Mouse (Mus musculus) forebrain, embryonic 15.5 days (tissue): ENCODE results near the gene Olfr961. TPM values are rescaled to one million over a fixed set of nuclear protein-coding genes. Genes with fewer than 3 reads are reported as not detected.

Experiments used
- ATAC-seq: fragments of 200-750 bp; cut with Nextera tagmentation; replicated peaks from 2 replicates; pipeline ENCODE4 v1.8.0; 2017; ENCODE audit warnings: mild to moderate bottlenecking, moderate TSS enrichment, moderate library complexity
- H3K27ac ChIP-seq: fragments of 300-500 bp; sonication (generic); replicated peaks from 2 replicates; pipeline ENCODE4 v1.5.1; 2015; ENCODE audit warnings: mild to moderate bottlenecking, inconsistent platforms
- H3K27me3 ChIP-seq: fragments of 300-500 bp; sonication (generic); 2 replicates; pipeline ENCODE4 v1.6.1; 2015; ENCODE audit warnings: inconsistent platforms
- H3K36me3 ChIP-seq: fragments of 300-500 bp; sonication (generic); 2 replicates; pipeline ENCODE4 v1.6.1; 2015; ENCODE audit warnings: mild to moderate bottlenecking, inconsistent platforms
- H3K4me1 ChIP-seq: fragments of 300-500 bp; sonication (generic); 2 replicates; pipeline ENCODE4 v1.6.1; 2015; ENCODE audit warnings: inconsistent platforms
- H3K4me2 ChIP-seq: fragments of 300-500 bp; sonication (generic); replicated peaks from 2 replicates; pipeline ENCODE4 v1.6.1; 2015; ENCODE audit warnings: mild to moderate bottlenecking, inconsistent platforms
- H3K4me3 ChIP-seq: fragments of 300-500 bp; sonication (generic); 2 replicates; pipeline ENCODE4 v1.5.1; 2015; ENCODE audit warnings: mild to moderate bottlenecking, inconsistent platforms
- H3K9ac ChIP-seq: fragments of 300-500 bp; sonication (generic); replicated peaks from 2 replicates; pipeline ENCODE4 v1.6.1; 2015; ENCODE audit warnings: mild to moderate bottlenecking, inconsistent platforms
- H3K9me3 ChIP-seq: fragments of 300-500 bp; sonication (generic); 2 replicates; pipeline ENCODE4 v1.6.1; 2016; ENCODE audit warnings: inconsistent platforms
- WGBS: fragments of 180-500 bp; shearing (Covaris S2); methylation state at CpG from one replicate; pipeline ENCODE4 v1.1.7; 2015; ENCODE audit warnings: mixed read lengths; 5-methylcytosine and 5-hydroxymethylcytosine counted together
- polyA plus RNA-seq: library from polyadenylated mRNA; unstranded; fragments of >200 nt; fragmentation: Nextera tagmentation; extraction: Ambion mirVana; gene quantifications from 2 replicates; pipeline ENCODE4 v1.2.1, GENCODE M21; 2015

Gene Olfr961
- polyA plus RNA-seq, 1 experiment from 2014 or later, result not detected

- 90% methylated on average over 4 of the region's 4 CpGs for WGBS
Measured at GRCm38 (mm10) chr9:39647382-39647781, 2.5 kb downstream of the Olfr961 start.

DNA sequence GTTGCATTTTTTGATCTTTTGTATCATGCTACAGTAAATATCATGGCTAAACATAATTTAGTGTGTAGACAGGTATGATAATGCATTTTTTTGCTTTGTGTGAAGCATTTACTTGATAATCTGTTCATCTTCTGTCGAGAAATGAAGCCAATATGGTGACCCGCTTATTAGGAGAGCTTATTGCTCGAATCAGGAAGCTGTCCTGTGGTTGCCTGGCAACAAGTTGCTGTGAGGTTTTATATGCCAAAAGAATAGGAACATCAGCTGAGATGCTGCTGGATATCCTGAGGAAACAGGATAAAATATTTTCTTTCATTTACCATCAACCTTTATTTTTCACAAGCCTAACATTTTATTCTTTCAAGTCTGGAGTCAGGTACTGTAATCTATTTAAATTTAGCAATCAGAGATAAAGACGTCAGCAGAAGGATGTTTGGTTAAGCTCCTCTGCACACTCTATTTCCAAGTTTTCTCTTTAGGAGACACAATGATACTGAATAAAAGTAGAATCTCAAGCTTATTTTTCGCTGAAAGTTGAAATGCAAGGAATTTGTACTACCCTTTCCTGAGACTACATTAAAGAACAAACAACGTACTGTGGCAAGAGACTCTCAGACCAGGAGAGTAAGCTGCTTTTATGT lies 10.0 kb downstream of the Olfr961 start:
- Histone ChIP-seq H3K27ac (no peak overlapping the region), H3K4me2 (no peak overlapping the region), H3K4me1 (no peaks in the 10 kb centered on the region), H3K9ac (no peak overlapping the region), H3K36me3 (no peaks in the 10 kb centered on the region), H3K27me3 (no peaks in the 10 kb centered on the region), H3K4me3 (no peak overlapping the region), H3K9me3 (no peaks in the 10 kb centered on the region)
- 68% methylated on average over 6 of the region's 6 CpGs for WGBS
- ATAC-seq, result no peak

More at GRCm38 (mm10) chr9:39647382-39647781, 2.5 kb downstream of the Olfr961 start:
- H3K4me3 ChIP-seq, result no peak overlapping the region
- ATAC-seq, result no peak
- no peaks in the 10 kb centered on the region for H3K4me1 ChIP-seq
- H3K27me3 ChIP-seq, result no peaks in the 10 kb centered on the region
- H3K27ac ChIP-seq, result no peak overlapping the region
- no peaks in the 10 kb centered on the region for H3K36me3 ChIP-seq
- H3K9me3 ChIP-seq, result no peaks in the 10 kb centered on the region
- no peak overlapping the region for H3K4me2 ChIP-seq
- no peak overlapping the region for H3K9ac ChIP-seq

DNA sequence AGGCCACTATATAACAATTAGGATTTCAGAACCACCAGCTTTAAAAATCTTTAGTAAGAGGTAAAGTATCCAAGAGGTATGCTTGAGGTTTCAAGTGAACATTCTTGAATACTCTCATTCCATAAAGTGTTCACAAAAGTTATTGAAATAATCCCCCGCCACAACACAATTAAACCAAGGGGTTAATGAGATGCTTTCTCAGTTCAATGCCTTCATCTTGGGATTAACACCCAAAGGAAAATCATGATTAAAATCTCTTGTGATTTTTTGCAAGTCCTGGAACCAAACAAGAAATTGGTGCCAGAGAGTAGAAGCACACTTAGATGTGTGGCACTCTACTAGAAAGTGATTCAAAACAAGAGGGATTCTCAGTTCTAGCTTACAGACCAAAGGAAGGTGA lies 22.0 kb downstream of the Olfr961 start, which contains the start of gene Olfr963:
TSS of gene Olfr963 (plus strand) at position 301 of the 400 bp plus-strand sequence.
- no peaks in the 10 kb centered on the region for H3K36me3 ChIP-seq
- H3K27me3 ChIP-seq, result no peaks in the 10 kb centered on the region
- no peak for ATAC-seq
- no peaks in the 10 kb centered on the region for H3K9me3 ChIP-seq
- no peaks in the 10 kb centered on the region for H3K4me1 ChIP-seq
- no peak within 1 kb of the TSS for H3K4me3 ChIP-seq
- H3K4me2 ChIP-seq, result no peak within 1 kb of the TSS
- 73% methylated on average over 1 of the region's 1 CpGs for WGBS
- no peak within 1 kb of the TSS for H3K27ac ChIP-seq
- H3K9ac ChIP-seq, result no peak within 1 kb of the TSS

- WGBS, result 84% methylated on average over 2 of the region's 2 CpGs
- no peak for ATAC-seq
- H3K4me3 ChIP-seq, result no peak overlapping the region
- no peaks in the 10 kb centered on the region for H3K9me3 ChIP-seq
- H3K9ac ChIP-seq, result no peak overlapping the region
- H3K36me3 ChIP-seq, result no peaks in the 10 kb centered on the region
- no peaks in the 10 kb centered on the region for H3K27me3 ChIP-seq
- no peak overlapping the region for H3K4me2 ChIP-seq
- H3K27ac ChIP-seq, result no peak overlapping the region
- no peaks in the 10 kb centered on the region for H3K4me1 ChIP-seq
Measured at GRCm38 (mm10) chr9:39669723-39670122, 24.8 kb downstream of the Olfr961 start.

DNA sequence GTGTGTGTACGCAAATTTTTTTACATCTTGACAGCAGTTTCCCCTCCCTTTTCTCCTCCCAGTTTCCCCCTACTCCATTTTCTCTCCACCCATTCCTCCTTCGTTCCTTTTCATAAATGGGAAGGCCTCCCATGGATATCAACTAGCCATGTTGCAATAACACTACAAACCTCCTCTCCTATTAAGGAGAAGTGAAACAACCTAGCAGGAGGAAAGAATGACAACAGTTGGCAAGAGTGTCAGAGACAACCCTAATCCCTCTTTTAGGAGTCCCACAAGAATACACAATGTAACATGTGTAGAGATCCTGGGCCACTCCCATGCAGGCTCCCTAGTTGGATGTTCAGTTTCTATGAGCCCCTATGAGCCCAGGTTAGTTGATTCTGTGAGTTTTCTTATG lies 29.9 kb downstream of the Olfr961 start:
- Histone ChIP-seq H3K4me2 (no peak overlapping the region), H3K9ac (no peak overlapping the region), H3K36me3 (no peaks in the 10 kb centered on the region), H3K27ac (no peak overlapping the region), H3K27me3 (no peaks in the 10 kb centered on the region), H3K4me3 (no peak overlapping the region), H3K4me1 (no peaks in the 10 kb centered on the region), H3K9me3 (no peaks in the 10 kb centered on the region)
- no peak for ATAC-seq
- WGBS, result 85% methylated on average over 2 of the region's 2 CpGs

GRCm38 (mm10) chr9:39678557-39678956 lies 33.7 kb downstream of the Olfr961 start:
- Histone ChIP-seq H3K9ac (no peak overlapping the region), H3K27me3 (no peaks in the 10 kb centered on the region), H3K4me3 (no peak overlapping the region), H3K9me3 (no peaks in the 10 kb centered on the region), H3K27ac (no peak overlapping the region), H3K36me3 (no peaks in the 10 kb centered on the region), H3K4me1 (no peaks in the 10 kb centered on the region), H3K4me2 (no peak overlapping the region)
- 96% methylated on average over 2 of the region's 2 CpGs for WGBS
- ATAC-seq, result no peak

- no peaks in the 10 kb centered on the region for H3K9me3 ChIP-seq
- no peak overlapping the region for H3K27ac ChIP-seq
- H3K4me3 ChIP-seq, result no peak overlapping the region
- H3K9ac ChIP-seq, result no peak overlapping the region
- no peaks in the 10 kb centered on the region for H3K36me3 ChIP-seq
- no peak overlapping the region for H3K4me2 ChIP-seq
- no peaks in the 10 kb centered on the region for H3K27me3 ChIP-seq
- WGBS, result 62% methylated on average over 2 of the region's 2 CpGs
- ATAC-seq, result no peak
- H3K4me1 ChIP-seq, result no peaks in the 10 kb centered on the region
Measured at GRCm38 (mm10) chr9:39679280-39679679, 34.4 kb downstream of the Olfr961 start.

Other genes starting within 250 kb of the Olfr961 start
- gene Olfr952, start 217.9 kb upstream of the Olfr961 start, polyA plus RNA-seq, result not detected in 2 replicates
- gene Olfr954, start 188.4 kb upstream of the Olfr961 start, polyA plus RNA-seq, result not detected in 2 replicates
- not detected in 2 replicates for gene Olfr955, start 173.1 kb upstream of the Olfr961 start, polyA plus RNA-seq
- not detected in 2 replicates for gene Olfr44, start 151.1 kb upstream of the Olfr961 start, polyA plus RNA-seq
- gene Olfr957, start 129.3 kb upstream of the Olfr961 start, polyA plus RNA-seq, result not detected in 2 replicates
- gene Olfr958, start 91.0 kb upstream of the Olfr961 start, polyA plus RNA-seq, result not detected in 2 replicates
- gene Olfr959, start 69.5 kb upstream of the Olfr961 start, polyA plus RNA-seq, result not detected in 2 replicates
- 38.8 and 53.5 TPM in 2 replicates for gene AW551984, start 40.7 kb upstream of the Olfr961 start, polyA plus RNA-seq
- gene Olfr148, start 34.4 kb upstream of the Olfr961 start, polyA plus RNA-seq, result not detected in 2 replicates
- not detected in 2 replicates for gene Olfr960, start 23.7 kb upstream of the Olfr961 start, polyA plus RNA-seq
- not detected in 2 replicates for gene Olfr963, start 22.1 kb downstream of the Olfr961 start, polyA plus RNA-seq
- gene Olfr149, start 62.0 kb downstream of the Olfr961 start, polyA plus RNA-seq, result not detected in 2 replicates
- not detected in 2 replicates for gene Olfr965, start 66.3 kb downstream of the Olfr961 start, polyA plus RNA-seq
- gene Olfr150, start 85.9 kb downstream of the Olfr961 start, polyA plus RNA-seq, result not detected in 2 replicates
- not detected in 2 replicates for gene Olfr967, start 101.2 kb downstream of the Olfr961 start, polyA plus RNA-seq
- gene Olfr968, start 138.2 kb downstream of the Olfr961 start, polyA plus RNA-seq, result not detected in 2 replicates
- not detected in 2 replicates for gene Olfr969, start 145.9 kb downstream of the Olfr961 start, polyA plus RNA-seq
- gene Olfr970, start 163.8 kb downstream of the Olfr961 start, polyA plus RNA-seq, result not detected in 2 replicates
- gene Olfr971, start 191.8 kb downstream of the Olfr961 start, polyA plus RNA-seq, result not detected in 2 replicates
- not detected in 2 replicates for gene Olfr972, start 221.3 kb downstream of the Olfr961 start, polyA plus RNA-seq